Mouse (Mus musculus) CD4-positive, CD25-positive, alpha-beta regulatory T cell (primary cell): ENCODE measurements around the gene Slc25a44. TPM values are rescaled to one million over a fixed set of nuclear protein-coding genes. Genes with fewer than 3 reads are reported as not detected.

Source experiments
- polyA plus RNA-seq: library from polyadenylated mRNA; unstranded; fragments of 100-300 nt; shearing (Covaris generic); gene quantifications from one replicate; pipeline ENCODE4 v1.2.1, GENCODE M21; 2017

Gene Slc25a44
- polyA plus RNA-seq, result 16.6 TPM

DNA sequence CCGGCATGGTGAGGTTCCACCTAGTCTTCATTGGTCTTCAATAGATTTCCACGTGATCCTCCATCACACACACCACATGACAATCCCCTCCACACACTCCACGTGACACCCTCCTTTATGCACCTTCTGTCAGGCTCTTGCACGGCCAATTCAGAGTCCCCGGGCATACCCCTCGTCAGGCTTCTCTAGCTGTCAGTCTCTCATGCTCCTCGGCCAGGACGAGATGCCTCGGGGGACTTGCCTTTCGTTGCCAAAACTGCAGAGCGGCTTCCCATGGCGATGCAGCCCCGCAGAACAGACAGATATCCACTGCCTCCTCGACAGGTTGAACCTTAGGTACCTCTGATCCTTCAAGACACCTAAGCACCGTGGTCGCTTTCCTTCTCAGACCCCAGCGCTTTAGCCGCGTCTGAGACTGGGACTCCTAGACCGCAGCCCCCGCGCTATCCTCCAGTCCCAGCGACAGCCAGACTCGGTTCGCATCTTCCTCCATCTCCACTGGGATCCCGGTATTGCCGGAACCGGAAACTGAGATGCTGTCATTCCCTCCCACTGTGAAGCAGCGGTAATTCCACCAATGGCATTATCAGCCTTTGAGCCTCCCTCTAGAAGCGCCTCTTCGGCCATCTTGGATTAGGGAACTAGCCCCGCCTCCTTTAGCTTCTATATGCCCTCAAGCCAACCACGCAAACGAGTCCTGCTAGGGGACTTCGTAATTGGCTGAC is at the start of gene Slc25a44:
Slc25a44 (minus strand) TSS at position 535 of the 725 bp plus-strand sequence.

DNA sequence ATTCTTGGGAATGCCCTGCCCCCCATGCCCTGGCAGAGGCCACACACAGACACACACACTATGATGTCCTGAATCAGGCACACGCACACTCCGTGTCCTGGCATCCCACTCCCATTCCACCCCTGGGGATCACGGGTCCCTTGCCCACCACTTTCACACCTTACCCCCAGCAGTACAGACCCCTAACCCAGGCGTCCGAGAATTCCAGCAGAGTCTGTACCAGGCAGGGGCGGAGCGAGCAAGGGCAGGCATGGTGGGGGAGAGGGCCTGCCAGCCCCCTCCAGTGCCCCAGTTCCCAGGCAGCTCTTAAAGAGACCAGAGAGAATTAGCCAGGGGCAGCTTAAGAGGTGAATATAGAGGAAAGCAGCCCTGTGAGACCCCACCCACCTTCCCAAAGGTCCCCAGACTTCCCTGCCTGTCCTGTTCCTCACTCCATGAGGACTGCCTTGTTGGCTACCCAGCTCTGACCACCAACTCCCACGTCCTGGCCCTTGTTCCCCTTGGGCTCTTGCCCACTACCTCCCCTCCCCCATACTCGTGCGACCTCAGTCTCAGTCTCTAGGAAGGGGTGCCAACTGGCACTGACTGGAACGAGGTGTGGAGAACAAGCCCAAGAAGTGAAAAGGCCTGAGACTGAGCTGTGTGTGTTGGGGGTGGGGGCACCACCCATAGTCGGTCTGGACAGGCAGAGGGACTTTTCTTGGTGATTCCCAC is 36.2 kb upstream of the Slc25a44 start, which contains the start of gene Sema4a:
Sema4a (minus strand) TSS at position 200 of the 714 bp plus-strand sequence.

DNA sequence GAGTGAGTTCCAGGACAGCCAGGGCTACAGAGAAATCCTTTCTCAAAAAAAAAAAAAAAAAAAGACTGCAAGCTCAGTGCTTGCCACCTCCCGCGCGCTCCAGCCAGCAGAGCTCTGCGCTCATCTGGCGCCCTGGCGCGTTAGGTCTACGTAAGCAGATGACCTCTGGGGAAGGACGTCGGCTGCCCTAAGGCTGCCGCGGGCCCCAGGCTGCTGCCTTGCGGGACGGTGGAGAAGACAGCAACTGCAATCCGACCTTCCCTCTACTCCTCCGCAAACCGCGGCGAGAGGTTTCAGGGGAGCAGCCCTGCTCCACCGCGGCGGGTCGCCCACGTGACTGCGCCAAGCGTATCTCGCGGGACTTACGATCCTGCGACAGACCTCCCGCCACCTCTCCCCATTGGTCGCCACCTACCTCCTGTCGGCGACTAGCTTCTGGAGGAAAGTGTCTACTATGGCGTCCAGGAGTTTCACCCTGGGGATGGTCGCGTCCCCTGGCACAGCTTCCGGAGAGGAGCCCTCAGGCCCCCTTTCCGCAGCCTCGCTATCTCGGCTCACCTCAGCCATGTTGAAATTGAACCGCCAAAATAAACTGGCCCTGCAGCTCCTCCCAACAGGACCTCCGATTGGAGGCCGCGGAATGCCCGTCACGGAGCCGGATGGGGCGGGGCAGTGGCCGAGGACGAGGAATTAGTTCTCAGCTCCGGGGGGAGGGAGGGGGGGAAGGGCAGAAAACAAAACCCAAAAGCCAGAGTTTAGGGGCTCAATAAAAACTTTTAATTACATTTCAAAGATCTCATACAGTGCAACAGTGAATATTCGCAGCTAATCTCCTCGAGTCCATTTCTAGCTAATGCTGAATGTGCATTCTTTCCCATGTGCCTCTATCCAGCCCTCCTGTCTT is 14.9 kb downstream of the Slc25a44 start, which contains the start of gene Pmf1:
Pmf1 (minus strand) TSS at position 591 of the 904 bp plus-strand sequence.

DNA sequence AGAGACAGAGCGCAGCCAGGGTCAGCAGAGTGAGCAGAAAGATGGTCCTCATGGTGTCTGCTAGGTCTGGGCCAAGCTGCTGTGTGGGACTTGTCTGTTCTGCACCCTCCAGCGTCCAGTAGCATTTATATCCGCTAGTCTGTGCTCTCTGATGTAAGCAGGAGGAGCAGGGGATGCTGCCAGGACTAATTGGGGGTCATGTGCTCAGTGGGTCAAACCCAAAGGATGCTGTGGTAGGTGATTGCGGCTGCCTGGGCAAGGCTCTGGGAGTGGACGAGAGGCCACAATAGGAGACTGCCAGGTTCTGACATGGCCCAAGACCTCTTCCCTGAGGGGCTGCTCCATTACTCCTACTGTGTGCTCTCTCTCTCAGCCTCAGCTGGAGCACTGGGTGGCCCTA is 40.6 kb downstream of the Slc25a44 start, which contains the start of gene Bglap:
Bglap (minus strand) TSS at position 101 of the 400 bp plus-strand sequence.

DNA sequence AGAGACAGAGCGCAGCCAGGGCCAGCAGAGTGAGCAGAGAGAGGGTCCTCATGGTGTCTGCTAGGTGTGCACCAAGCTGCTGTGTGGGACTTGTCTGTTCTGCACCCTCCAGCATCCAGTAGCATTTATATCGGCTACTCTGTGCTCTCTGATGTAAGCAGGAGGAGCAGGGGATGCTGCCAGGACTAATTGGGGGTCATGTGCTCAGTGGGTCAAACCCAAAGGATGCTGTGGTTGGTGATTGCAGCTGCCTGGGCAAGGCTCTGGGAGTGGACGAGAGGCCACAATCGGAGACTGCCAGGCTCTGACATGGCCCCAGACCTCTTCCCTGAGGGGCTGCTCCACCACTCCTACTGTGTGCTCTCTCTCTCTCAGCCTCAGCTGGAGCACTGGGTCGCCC is 46.3 kb downstream of the Slc25a44 start, which contains the start of gene Bglap2:
Bglap2 (minus strand) TSS at position 101 of the 400 bp plus-strand sequence.

DNA sequence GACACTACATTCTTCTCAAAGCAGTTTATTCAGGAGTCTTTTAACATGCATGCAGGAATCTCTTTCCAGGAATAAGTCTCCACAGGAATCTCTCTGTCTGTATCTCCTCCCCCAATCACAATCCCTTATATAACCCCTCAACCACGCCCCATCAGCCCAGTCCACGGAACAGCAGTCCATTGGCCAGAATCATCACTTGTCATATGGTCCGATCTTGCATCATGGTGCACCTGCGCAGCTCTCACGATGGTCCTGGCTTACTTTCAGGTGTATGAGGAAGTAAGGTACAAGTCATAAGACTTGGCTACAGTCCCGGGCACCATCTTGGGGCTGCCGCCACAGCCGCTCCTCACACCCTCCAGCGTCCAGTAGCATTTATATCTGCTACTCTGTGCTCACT is 52.3 kb downstream of the Slc25a44 start, which contains the start of gene Bglap3:
Bglap3 (minus strand) TSS at position 101 of the 400 bp plus-strand sequence.

DNA sequence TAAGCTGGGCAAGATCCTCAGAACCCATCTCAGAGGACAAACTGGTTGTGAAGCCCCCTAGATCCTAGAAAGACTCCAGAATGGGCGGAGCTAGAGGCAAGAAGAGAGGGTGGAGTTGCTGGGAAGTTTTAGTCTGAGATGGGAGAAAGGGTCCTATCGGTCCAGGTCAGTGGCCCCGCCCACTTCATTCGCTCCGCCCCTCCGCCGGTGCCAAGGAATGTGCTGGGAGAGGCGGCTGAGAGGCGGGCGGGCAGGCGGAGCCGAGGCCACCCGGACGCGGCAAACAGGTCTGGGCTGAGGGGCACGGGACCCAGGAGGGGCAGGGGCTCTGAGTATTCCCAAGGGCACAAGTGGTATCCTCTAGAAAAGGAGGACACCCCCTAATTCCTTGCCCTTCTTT is 60.6 kb downstream of the Slc25a44 start, which contains the start of gene Paqr6:
Paqr6 (plus strand) TSS at position 248 of the 400 bp plus-strand sequence.

Other genes starting within 250 kb of the Slc25a44 start
- gene Rhbg, start 170.4 kb downstream of the Slc25a44 start, polyA plus RNA-seq, result not detected
- not detected for gene Gm38392, start 137.9 kb downstream of the Slc25a44 start, polyA plus RNA-seq
- 8.1 TPM for gene Tsacc, start 128.1 kb downstream of the Slc25a44 start, polyA plus RNA-seq
- gene Cct3, start 128.0 kb downstream of the Slc25a44 start, polyA plus RNA-seq, result 339 TPM
- 338 TPM for gene Glmp, start 100.1 kb downstream of the Slc25a44 start, polyA plus RNA-seq
- gene Tmem79, start 89.0 kb downstream of the Slc25a44 start, polyA plus RNA-seq, result 1.1 TPM
- 59.8 TPM for gene Smg5, start 88.9 kb downstream of the Slc25a44 start, polyA plus RNA-seq
- not detected for gene Paqr6, start 60.6 kb downstream of the Slc25a44 start, polyA plus RNA-seq
- 0.25 TPM for gene Bglap3, start 52.4 kb downstream of the Slc25a44 start, polyA plus RNA-seq
- not detected for gene Bglap2, start 46.4 kb downstream of the Slc25a44 start, polyA plus RNA-seq
- not detected for gene Bglap, start 40.7 kb downstream of the Slc25a44 start, polyA plus RNA-seq
- gene Pmf1, start 14.8 kb downstream of the Slc25a44 start, polyA plus RNA-seq, result 35.4 TPM
- gene Sema4a, start 36.0 kb upstream of the Slc25a44 start, polyA plus RNA-seq, result 67.7 TPM
- gene Lmna, start 84.8 kb upstream of the Slc25a44 start, polyA plus RNA-seq, result 9.6 TPM
- gene Mex3a, start 107.3 kb upstream of the Slc25a44 start, polyA plus RNA-seq, result 0.38 TPM
- gene Rab25, start 123.2 kb upstream of the Slc25a44 start, polyA plus RNA-seq, result not detected
- 183 TPM for gene Lamtor2, start 127.9 kb upstream of the Slc25a44 start, polyA plus RNA-seq
- 66.9 TPM for gene Ubqln4, start 128.6 kb upstream of the Slc25a44 start, polyA plus RNA-seq
- gene Ssr2, start 150.7 kb upstream of the Slc25a44 start, polyA plus RNA-seq, result 126 TPM
- gene Arhgef2, start 180.8 kb upstream of the Slc25a44 start, polyA plus RNA-seq, result 126 TPM
- gene Rxfp4, start 228.0 kb upstream of the Slc25a44 start, polyA plus RNA-seq, result not detected